Mouse (Mus musculus) liver, embryonic 12.5 days (tissue): ENCODE data around the gene Gm10382. TPM values are rescaled to one million over a fixed set of nuclear protein-coding genes. Genes with fewer than 3 reads are reported as not detected.
"Not testable (repeated sequence)": the region's sequence is repeated elsewhere in the genome, so short reads cannot be mapped to it uniquely, and the experiment has no call there.

Experiments
- ATAC-seq: fragments of 200-750 bp; cut with Nextera tagmentation; 2 replicates; pipeline ENCODE4 v1.8.0; 2017; ENCODE audit warnings: moderate number of reproducible peaks, mild to moderate bottlenecking, moderate library complexity
- H3K27ac ChIP-seq: fragments of 300-500 bp; sonication (generic); 2 replicates; pipeline ENCODE4 v1.5.1; 2016; ENCODE audit warnings: mild to moderate bottlenecking
- H3K27me3 ChIP-seq: fragments of 300-500 bp; sonication (generic); replicated peaks from 2 replicates; pipeline ENCODE4 v1.6.1; 2016; ENCODE audit warnings: mild to moderate bottlenecking, moderate library complexity
- H3K36me3 ChIP-seq: fragments of 300-500 bp; sonication (generic); 2 replicates; pipeline ENCODE4 v1.6.1; 2016; ENCODE audit warnings: mild to moderate bottlenecking, moderate library complexity
- H3K4me1 ChIP-seq: fragments of 300-500 bp; sonication (generic); 2 replicates; pipeline ENCODE4 v1.6.1; 2016
- H3K4me2 ChIP-seq: fragments of 300-500 bp; sonication (generic); 2 replicates; pipeline ENCODE4 v1.6.1; 2016; ENCODE audit warnings: mild to moderate bottlenecking, moderate library complexity
- H3K4me3 ChIP-seq: fragments of 300-500 bp; sonication (generic); 2 replicates; pipeline ENCODE4 v1.5.1; 2016; ENCODE audit warnings: mild to moderate bottlenecking, moderate library complexity
- H3K9ac ChIP-seq: fragments of 300-500 bp; sonication (generic); 2 replicates; pipeline ENCODE4 v1.6.1; 2016; ENCODE audit warnings: mild to moderate bottlenecking, moderate library complexity
- H3K9me3 ChIP-seq: fragments of 300-500 bp; sonication (generic); replicated peaks from 2 replicates; pipeline ENCODE4 v1.6.1; 2016; ENCODE audit warnings: mild to moderate bottlenecking, moderate library complexity
- WGBS: fragments of 180-500 bp; shearing (Covaris S2); methylation state at CpG from one replicate; pipeline ENCODE4 v1.1.7; 2016; ENCODE audit not compliant: insufficient replicate concordance; 5-methylcytosine and 5-hydroxymethylcytosine counted together
- polyA plus RNA-seq: library from polyadenylated mRNA; unstranded; fragments of >200 nt; fragmentation: Nextera tagmentation; extraction: Ambion mirVana; gene quantifications from 2 replicates; pipeline ENCODE4 v1.2.1, GENCODE M21; 2016

Gene Gm10382
- polyA plus RNA-seq, 1 experiment from 2014 or later = 0.66 TPM

DNA sequence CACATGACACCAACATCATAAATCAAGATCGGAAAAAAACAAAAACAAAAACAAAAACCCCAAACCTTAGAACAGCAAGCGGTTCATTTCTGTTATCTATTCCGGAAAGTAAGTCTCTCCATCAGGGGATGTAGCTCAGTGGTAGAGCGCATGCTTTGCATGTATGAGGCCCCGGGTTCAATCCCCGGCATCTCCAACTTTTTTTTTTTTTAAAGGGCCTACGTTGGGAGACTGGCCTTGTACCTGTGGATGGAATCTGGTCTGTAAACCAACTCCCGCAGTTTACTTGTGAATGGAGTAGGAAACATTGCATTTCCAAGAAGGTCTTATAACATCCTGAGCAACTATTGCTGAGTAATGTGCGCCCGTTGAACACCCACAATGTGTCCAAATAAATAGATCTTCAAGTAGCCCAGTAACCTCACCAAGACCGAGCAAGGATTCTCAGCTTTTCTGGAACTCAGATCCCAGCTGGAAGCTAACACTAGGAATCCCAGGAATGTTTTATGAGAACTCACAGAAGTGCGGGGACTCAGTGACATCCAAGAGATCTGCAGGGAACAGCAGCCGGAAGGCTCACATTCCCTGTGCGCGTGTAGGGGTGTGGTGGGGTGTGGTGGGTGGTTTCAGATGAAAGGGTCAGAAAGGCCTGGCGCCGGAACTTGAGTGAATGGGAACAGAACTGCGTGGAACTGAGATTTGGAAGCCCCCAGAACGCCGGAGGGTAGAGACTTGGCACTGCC is 20.4 kb downstream of the Gm10382 start:
- H3K36me3 ChIP-seq = peaks cover 16% of the 10 kb centered on the region
- H3K9me3 ChIP-seq = no peaks in the 10 kb centered on the region
- peak; percentile 38; the same call in 1 of the 2 replicates for ATAC-seq
- H3K4me2 ChIP-seq = peak overlapping the region; percentile 89
- 14% methylated on average over 20 of the region's 20 CpGs for WGBS
- H3K27ac ChIP-seq = peak overlapping the region; percentile 70; the same call in 1 of the 2 replicates
- H3K4me3 ChIP-seq = peak overlapping the region; percentile 56
- peaks cover 42% of the 10 kb centered on the region for H3K4me1 ChIP-seq
- peak overlapping the region; percentile 54 for H3K9ac ChIP-seq
- H3K27me3 ChIP-seq = no peaks in the 10 kb centered on the region

DNA sequence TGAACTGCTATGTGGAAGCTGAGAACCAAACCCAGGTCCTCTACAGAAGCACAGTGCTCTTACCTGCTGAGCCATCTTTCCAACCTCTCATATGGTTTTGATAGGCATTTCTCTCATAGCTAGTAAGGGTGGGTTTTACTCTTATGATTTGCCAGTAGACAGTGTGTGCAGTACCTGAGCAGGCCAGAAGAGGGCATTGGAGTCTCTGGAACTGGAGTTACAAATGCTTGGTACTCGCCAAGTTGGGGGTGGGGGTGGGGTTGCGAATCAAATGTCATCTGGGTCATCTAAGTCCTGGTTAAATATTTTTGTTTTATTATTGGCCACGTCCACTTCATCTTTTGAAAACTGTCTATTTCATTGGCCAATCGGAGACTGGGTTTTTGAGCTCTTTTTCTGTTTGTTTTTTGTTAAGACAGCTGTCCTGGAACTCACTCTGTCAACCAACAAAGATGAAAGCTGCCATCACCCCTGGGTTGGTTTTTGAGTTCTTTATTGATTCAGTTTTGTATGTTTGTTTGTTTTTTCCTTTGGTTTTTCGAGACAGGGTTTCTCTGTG is 22.9 kb downstream of the Gm10382 start:
- no peak overlapping the region for H3K4me3 ChIP-seq
- 42% methylated on average over 5 of the region's 5 CpGs for WGBS
- no peak for ATAC-seq
- H3K9ac ChIP-seq = no peak overlapping the region
- H3K36me3 ChIP-seq = peaks cover 42% of the 10 kb centered on the region
- H3K4me2 ChIP-seq = no peak overlapping the region
- H3K27ac ChIP-seq = no peak overlapping the region
- H3K4me1 ChIP-seq = peaks cover 32% of the 10 kb centered on the region
- H3K27me3 ChIP-seq = no peaks in the 10 kb centered on the region
- no peaks in the 10 kb centered on the region for H3K9me3 ChIP-seq

DNA sequence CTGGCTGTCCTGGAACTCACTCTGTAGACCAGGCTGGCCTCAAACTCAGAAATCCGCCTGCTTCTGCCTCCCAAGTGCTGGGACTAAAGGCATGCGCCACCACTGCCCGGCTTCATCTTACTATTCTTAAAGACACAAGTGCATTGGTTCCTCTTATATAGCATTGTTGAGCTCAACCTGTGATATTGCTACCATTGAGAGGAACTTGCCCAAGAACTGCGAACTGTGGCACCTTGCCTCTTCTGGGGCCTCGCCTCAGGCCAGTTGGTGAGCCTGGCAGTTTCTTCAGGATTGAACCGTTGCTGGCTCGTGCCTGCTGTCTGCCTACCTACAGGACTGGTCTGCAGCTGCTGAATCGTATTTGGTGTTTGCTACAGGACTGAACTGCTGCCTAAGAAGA is 23.4 kb downstream of the Gm10382 start:
- H3K27me3 ChIP-seq, H3K4me2 ChIP-seq, H3K27ac ChIP-seq, ATAC-seq, H3K9ac ChIP-seq, H3K9me3 ChIP-seq, H3K4me3 ChIP-seq: not testable (repeated sequence)
- Histone ChIP-seq H3K4me1 (peaks cover 27% of the 10 kb centered on the region), H3K36me3 (peaks cover 47% of the 10 kb centered on the region)
- WGBS = 84% methylated on average over 8 of the region's 8 CpGs

DNA sequence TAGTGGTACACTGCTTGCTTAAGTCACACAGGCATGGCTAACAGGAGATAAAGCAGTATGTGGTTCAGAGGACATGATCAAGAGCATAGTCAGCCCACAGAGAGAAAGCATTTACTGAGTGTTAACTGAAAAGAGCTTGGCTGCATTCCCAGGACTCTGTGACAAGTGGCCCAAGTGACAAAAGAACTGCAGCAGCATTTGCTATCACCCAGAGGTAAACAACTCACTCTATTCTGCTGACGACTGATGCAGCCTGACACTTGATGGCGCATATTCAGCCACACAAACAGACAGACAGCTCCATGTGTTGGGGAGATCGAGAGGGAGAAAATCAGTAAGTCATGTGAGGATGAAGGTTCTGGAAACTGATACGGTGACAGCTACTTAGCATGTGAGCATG is 24.6 kb downstream of the Gm10382 start:
- Histone ChIP-seq H3K27me3 (no peaks in the 10 kb centered on the region), H3K4me3 (no peak overlapping the region), H3K9ac (no peak overlapping the region), H3K4me1 (peaks cover 14% of the 10 kb centered on the region), H3K36me3 (peaks cover 59% of the 10 kb centered on the region), H3K27ac (no peak overlapping the region), H3K4me2 (no peak overlapping the region), H3K9me3 (no peaks in the 10 kb centered on the region)
- no peak for ATAC-seq
- 80% methylated on average over 4 of the region's 4 CpGs for WGBS

DNA sequence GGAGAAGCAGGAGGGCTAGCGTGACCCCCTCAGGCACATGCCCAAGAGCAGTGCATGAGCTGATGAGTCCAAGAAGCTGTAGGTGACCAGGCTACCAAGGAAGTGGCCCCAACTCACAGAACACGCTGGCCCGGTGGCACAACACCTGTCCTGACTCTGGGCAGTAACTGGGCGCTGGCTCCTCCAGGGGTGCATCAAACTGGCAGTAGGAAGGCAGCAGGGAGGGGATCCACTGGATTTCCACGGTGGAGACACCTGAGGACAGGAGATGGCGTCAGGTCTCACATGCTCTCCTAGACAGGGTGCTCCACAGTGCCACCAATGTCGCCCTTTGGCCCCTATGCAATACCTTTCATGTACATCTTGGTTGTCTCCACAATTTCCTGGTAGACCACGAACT is 27.1 kb downstream of the Gm10382 start:
- H3K4me2 ChIP-seq = no peak overlapping the region
- H3K4me1 ChIP-seq = no peaks in the 10 kb centered on the region
- no peak overlapping the region for H3K27ac ChIP-seq
- H3K27me3 ChIP-seq = no peaks in the 10 kb centered on the region
- 79% methylated on average over 8 of the region's 8 CpGs for WGBS
- H3K4me3 ChIP-seq = no peak overlapping the region
- no peak for ATAC-seq
- H3K36me3 ChIP-seq = peaks cover 83% of the 10 kb centered on the region
- no peak overlapping the region for H3K9ac ChIP-seq
- H3K9me3 ChIP-seq = no peaks in the 10 kb centered on the region

DNA sequence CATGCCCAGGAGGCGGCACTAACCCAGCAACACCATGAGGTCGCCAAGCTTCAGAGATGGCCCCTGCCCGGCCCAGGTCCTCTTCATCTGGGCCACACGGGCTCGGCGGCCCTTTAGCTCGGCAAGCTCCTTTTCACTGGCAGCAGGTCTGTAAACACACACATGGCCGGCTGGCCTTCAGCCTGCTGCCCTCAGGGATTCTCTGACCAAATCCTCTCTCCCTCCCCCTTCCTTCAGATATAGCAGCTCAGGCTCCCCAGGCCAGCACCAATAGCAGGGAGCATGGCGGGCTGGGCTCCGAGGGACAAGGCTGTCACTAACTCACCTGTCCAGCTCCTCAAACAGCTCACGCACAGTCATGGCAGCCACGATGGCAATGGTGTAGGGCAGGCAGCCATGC is 29.5 kb downstream of the Gm10382 start:
- no peaks in the 10 kb centered on the region for H3K27me3 ChIP-seq
- no peak overlapping the region for H3K4me2 ChIP-seq
- H3K4me1 ChIP-seq = no peaks in the 10 kb centered on the region
- H3K4me3 ChIP-seq = no peak overlapping the region
- no peak overlapping the region for H3K9ac ChIP-seq
- H3K36me3 ChIP-seq = peaks cover 100% of the 10 kb centered on the region
- H3K9me3 ChIP-seq = no peaks in the 10 kb centered on the region
- 79% methylated on average over 12 of the region's 12 CpGs for WGBS
- no peak overlapping the region for H3K27ac ChIP-seq
- ATAC-seq = no peak

DNA sequence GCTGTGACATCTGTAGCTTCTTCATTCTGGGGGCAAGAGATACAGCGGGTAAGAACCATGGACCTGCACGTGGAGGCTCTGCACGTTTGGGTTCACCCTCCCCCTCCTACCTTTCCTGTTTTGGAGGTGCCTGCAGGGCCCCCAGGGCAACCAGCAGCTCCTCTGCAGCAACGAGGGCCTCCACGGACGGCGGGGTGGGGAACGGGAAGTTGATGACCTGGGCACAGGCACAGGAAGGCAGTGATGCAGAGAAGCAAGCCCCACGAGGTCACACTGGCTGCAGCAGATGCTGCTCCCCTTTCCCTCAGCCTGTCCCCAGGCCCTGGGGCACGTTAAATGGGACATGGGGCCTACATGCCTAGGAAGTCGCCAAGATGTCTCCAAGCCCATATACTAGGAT is 30.0 kb downstream of the Gm10382 start:
- ATAC-seq = no peak
- no peak overlapping the region for H3K27ac ChIP-seq
- no peaks in the 10 kb centered on the region for H3K4me1 ChIP-seq
- WGBS = 70% methylated on average over 11 of the region's 11 CpGs
- H3K4me3 ChIP-seq = no peak overlapping the region
- no peak overlapping the region for H3K9ac ChIP-seq
- no peak overlapping the region for H3K4me2 ChIP-seq
- H3K9me3 ChIP-seq = no peaks in the 10 kb centered on the region
- H3K27me3 ChIP-seq = no peaks in the 10 kb centered on the region
- peaks cover 100% of the 10 kb centered on the region for H3K36me3 ChIP-seq

DNA sequence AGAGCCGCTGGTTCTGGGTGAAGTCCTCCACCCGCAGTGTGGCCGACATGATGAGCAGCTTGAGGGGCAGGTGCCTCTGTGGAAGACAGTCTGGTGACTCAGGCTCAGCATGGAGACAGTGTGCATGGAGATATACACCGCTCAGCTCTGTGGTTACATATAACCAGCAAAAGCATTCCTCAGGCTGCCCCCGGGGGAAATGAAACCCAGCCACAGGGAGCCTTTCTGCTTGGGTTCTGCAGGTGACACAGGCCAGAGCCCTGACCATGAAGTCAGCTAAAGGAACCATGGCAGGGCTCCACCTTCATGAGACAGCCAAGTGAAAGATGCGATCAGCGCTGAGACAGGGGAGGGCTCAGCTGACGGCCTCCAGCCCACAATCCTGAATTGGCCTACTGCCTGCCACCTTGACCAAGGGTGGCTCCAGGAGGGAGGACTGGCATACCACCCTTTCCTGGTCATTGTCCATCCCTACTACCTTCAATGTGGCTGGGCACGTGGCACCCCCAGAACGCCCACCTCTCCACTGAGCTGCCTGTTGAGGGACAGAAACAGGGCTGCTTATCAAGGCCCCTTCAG is 36.7 kb downstream of the Gm10382 start:
- Histone ChIP-seq H3K27ac (no peak overlapping the region), H3K4me3 (no peak overlapping the region), H3K4me1 (no peaks in the 10 kb centered on the region), H3K27me3 (no peaks in the 10 kb centered on the region), H3K9ac (no peak overlapping the region), H3K36me3 (peaks cover 100% of the 10 kb centered on the region), H3K9me3 (no peaks in the 10 kb centered on the region), H3K4me2 (no peak overlapping the region)
- ATAC-seq = no peak
- WGBS = 87% methylated on average over 10 of the region's 10 CpGs

DNA sequence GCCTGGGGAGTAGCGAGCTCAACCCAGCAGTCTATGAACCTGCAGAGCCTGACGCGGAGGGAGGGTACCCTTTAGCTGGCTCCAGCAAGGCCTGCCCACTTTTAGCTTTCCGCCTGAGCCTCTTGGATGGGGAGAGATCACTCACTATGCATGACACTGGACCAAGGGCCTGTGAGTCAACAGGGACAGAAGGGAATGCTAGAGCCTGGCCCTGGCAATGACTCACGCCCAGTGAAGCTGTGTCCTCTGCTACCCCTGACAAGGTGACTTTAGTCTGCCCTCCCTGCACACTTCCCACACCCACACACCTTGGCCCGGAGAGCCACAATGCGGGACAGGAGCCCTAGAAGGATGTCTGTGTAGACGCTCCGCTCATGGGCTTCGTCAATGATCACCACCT is 37.2 kb downstream of the Gm10382 start:
- Histone ChIP-seq H3K4me2 (no peak overlapping the region), H3K27me3 (no peaks in the 10 kb centered on the region), H3K36me3 (peaks cover 100% of the 10 kb centered on the region), H3K9ac (no peak overlapping the region), H3K27ac (no peak overlapping the region), H3K4me3 (no peak overlapping the region), H3K9me3 (no peaks in the 10 kb centered on the region), H3K4me1 (no peaks in the 10 kb centered on the region)
- peak; percentile 27; the same call in 1 of the 2 replicates for ATAC-seq
- WGBS = 90% methylated on average over 10 of the region's 10 CpGs

DNA sequence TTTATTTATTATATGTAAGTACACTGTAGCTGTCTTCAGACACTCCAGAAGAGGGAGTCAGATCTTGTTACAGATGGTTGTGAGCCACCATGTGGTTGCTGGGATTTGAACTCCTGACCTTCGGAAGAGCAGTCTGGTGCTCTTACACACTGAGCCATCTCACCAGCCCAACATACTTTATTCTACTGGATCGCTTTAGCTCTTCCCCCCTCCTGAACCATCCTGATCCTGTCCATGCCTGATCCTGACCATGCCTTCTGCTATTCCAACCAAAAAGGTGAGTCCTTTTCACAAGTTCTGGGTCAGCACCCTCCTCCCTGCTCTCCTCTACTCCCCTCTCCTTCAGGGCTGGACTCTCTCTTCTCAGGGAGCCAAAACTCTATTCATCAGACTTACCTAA is 43.2 kb downstream of the Gm10382 start:
- not testable (repeated sequence) for H3K27me3 ChIP-seq, H3K9me3 ChIP-seq, ATAC-seq
- peak overlapping the region; percentile 6; the same call in 1 of the 2 replicates for H3K27ac ChIP-seq
- peak overlapping the region; percentile 83; the same call in 1 of the 2 replicates for H3K4me3 ChIP-seq
- 93% methylated on average over 2 of the region's 2 CpGs for WGBS
- H3K36me3 ChIP-seq = peaks cover 47% of the 10 kb centered on the region
- peaks cover 20% of the 10 kb centered on the region for H3K4me1 ChIP-seq
- H3K4me2 ChIP-seq = peak overlapping the region; percentile 94
- 0 out of 2 replicates have a peak overlapping the region, but pooled peaks have one; percentile 89 for H3K9ac ChIP-seq

DNA sequence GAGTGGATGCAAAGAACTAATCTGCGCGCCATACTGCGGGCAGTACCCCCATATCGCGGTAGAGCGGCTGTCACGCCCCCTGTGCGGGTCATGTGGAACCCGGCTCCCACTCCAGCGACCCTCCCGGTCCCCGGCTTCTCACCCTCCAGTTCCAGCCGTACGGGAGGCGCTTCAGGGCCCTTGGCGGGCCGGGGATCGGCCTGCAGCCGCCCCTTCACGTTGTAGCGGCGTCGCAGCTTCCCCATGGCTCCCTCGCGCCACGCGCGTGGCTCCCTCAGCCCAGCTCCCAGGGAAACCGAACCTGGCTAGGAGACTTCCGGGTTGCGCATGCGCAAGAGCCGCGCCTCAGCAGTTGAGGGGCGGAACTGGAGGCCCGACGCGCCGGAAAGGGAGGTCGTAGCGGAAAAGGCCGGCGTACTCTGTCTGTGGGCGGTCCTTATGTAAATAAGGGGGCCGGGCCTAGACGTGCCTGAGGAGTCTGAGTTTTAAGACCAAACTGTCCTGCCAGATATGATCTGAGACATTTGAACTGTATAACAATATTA is 44.7 kb downstream of the Gm10382 start, which contains the start of gene Dhx37:
Dhx37 (minus strand) TSS at position 329 of the 545 bp plus-strand sequence.
- peaks cover 25% of the 10 kb centered on the region for H3K4me1 ChIP-seq
- H3K4me3 ChIP-seq = peak within 1 kb of the TSS; percentile 83
- H3K27me3 ChIP-seq = no peaks in the 10 kb centered on the region
- ATAC-seq = peak; percentile 97
- under 1% methylated on average over 46 of the region's 46 CpGs for WGBS
- peak within 1 kb of the TSS; percentile 94 for H3K4me2 ChIP-seq
- peaks cover 32% of the 10 kb centered on the region for H3K36me3 ChIP-seq
- H3K9ac ChIP-seq = peak within 1 kb of the TSS; percentile 89
- no peaks in the 10 kb centered on the region for H3K9me3 ChIP-seq
- H3K27ac ChIP-seq = peak within 1 kb of the TSS; percentile 80

DNA sequence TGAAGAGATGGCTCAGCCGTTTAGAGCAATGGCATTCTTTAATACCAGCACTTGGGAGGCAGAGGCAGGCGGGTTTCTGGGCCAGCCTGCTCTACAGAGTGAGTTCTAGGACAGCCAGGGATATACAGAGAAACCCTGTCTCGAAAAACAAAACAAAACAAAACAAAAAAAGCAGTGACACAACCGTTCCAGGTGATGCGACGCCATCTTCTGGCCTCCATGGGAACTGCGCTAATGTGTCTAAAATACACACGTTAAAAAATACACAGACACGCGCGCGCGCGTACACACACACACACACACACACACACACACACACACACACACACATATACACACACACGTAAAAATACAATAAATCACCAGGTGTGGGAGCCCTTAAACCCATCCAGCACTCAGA is 45.2 kb downstream of the Gm10382 start:
- H3K27ac ChIP-seq = peak overlapping the region; percentile 80
- ATAC-seq, H3K27me3 ChIP-seq, H3K9me3 ChIP-seq: not testable (repeated sequence)
- peaks cover 30% of the 10 kb centered on the region for H3K4me1 ChIP-seq
- WGBS = 45% methylated on average over 15 of the region's 15 CpGs
- peak overlapping the region; percentile 83 for H3K4me3 ChIP-seq
- peak overlapping the region; percentile 94 for H3K4me2 ChIP-seq
- H3K9ac ChIP-seq = peak overlapping the region; percentile 37; the same call in 1 of the 2 replicates
- H3K36me3 ChIP-seq = peaks cover 27% of the 10 kb centered on the region
